Mouse (Mus musculus) MEL (cell line): ENCODE results near the gene Dhx15. TPM values are rescaled to one million over a fixed set of nuclear protein-coding genes. Genes with fewer than 3 reads are reported as not detected.

Source experiments
- DNase-seq: peaks from one replicate; pipeline ENCODE4 v3.0.0; 2011; ENCODE audit warnings: low read depth, low spot score
- H3K27ac ChIP-seq: 2 replicates; pipeline ENCODE4 v1.5.1; 2012; ENCODE audit warnings: low read depth, mild to moderate bottlenecking, control low read depth, low read length, moderate library complexity; ENCODE audit not compliant: control insufficient read depth
- H3K27me3 ChIP-seq, 2 experiments: fragments of 150-350 bp in 1 of 2; sonication (generic) in 1 of 2; 2 replicates each; pipeline ENCODE4 v1.6.1; 2012; ENCODE audit warnings: low read length in 2 of 2, mild to moderate bottlenecking in 2 of 2, improper control_type of control experiment in 1 of 2, moderate library complexity in 1 of 2; ENCODE audit not compliant: insufficient read depth in 2 of 2, control insufficient read depth in 1 of 2
- H3K36me3 ChIP-seq, 2 experiments: 2 replicates each; pipeline ENCODE4 v1.6.1; 2012 to 2014; ENCODE audit warnings: low read length in 2 of 2, improper control_type of control experiment in 1 of 2, inconsistent platforms in 1 of 2, mild to moderate bottlenecking in 1 of 2; ENCODE audit not compliant: insufficient read depth in 2 of 2, control insufficient read depth in 1 of 2
- H3K4me1 ChIP-seq, 2 experiments: fragments of 150-350 bp in 1 of 2; sonication (generic) in 1 of 2; 2 replicates each; pipeline ENCODE4 v1.6.1; 2012; ENCODE audit warnings: low read length in 2 of 2, improper control_type of control experiment in 1 of 2, mild to moderate bottlenecking in 1 of 2; ENCODE audit not compliant: insufficient read depth in 2 of 2, control insufficient read depth in 1 of 2
- H3K4me3 ChIP-seq, 2 experiments: fragments of 150-350 bp in 1 of 2; sonication (generic) in 1 of 2; 2 replicates each; pipeline ENCODE4 v1.5.1; 2012; ENCODE audit warnings: low read depth in 2 of 2, low read length in 2 of 2, mild to moderate bottlenecking in 2 of 2, moderate library complexity in 2 of 2, control low read depth in 1 of 2, improper control_type of control experiment in 1 of 2; ENCODE audit not compliant: control insufficient read depth in 1 of 2, insufficient read depth in 1 of 2
- H3K79me2 ChIP-seq: 2 replicates; pipeline ENCODE4 v1.6.1; 2012; ENCODE audit warnings: mild to moderate bottlenecking, low read length, moderate library complexity; ENCODE audit not compliant: control insufficient read depth, poor library complexity, insufficient read depth
- H3K9ac ChIP-seq: 2 replicates; pipeline ENCODE4 v1.6.1; 2012; ENCODE audit warnings: low read depth, mild to moderate bottlenecking, control low read depth, low read length, moderate library complexity; ENCODE audit not compliant: control insufficient read depth, poor library complexity, severe bottlenecking
- H3K9me3 ChIP-seq: fragments of 150-350 bp; sonication (generic); replicated peaks from 2 replicates; pipeline ENCODE4 v1.6.1; 2012; ENCODE audit warnings: mild to moderate bottlenecking, low read length, improper control_type of control experiment, moderate library complexity; ENCODE audit not compliant: insufficient read depth
- CHD1 ChIP-seq: IDR thresholded peaks from 2 replicates; pipeline ENCODE4 v1.6.1; 2012; ENCODE audit warnings: low read depth, mild to moderate bottlenecking, inconsistent platforms, low read length, improper control_type of control experiment
- E2F4 ChIP-seq: IDR thresholded peaks from 2 replicates; pipeline ENCODE4 v1.6.1; 2011; ENCODE audit warnings: low read depth, low read length, improper control_type of control experiment, borderline replicate concordance
- EP300 ChIP-seq, 2 experiments: IDR thresholded peaks; 2 replicates each; pipeline ENCODE4 v1.6.1; 2011; ENCODE audit warnings: improper control_type of control experiment in 2 of 2, low read length in 2 of 2, low read depth in 1 of 2, mild to moderate bottlenecking in 1 of 2
- ETS1 ChIP-seq: IDR thresholded peaks from 2 replicates; pipeline ENCODE4 v1.6.1; 2012; ENCODE audit warnings: low read depth, mild to moderate bottlenecking, inconsistent platforms, low read length, improper control_type of control experiment, moderate library complexity
- GABPA ChIP-seq: IDR thresholded peaks from 2 replicates; pipeline ENCODE4 v1.6.1; 2012; ENCODE audit warnings: low read depth, mild to moderate bottlenecking, inconsistent platforms, low read length, improper control_type of control experiment, moderate library complexity
- GATA1 ChIP-seq: IDR thresholded peaks from 2 replicates; pipeline ENCODE4 v1.6.1; 2011; ENCODE audit warnings: low read depth, low read length, improper control_type of control experiment
- MAFK ChIP-seq: IDR thresholded peaks from 2 replicates; pipeline ENCODE4 v1.6.1; 2011; ENCODE audit warnings: low read depth, mild to moderate bottlenecking, low read length, improper control_type of control experiment, borderline replicate concordance
- MAX ChIP-seq: IDR thresholded peaks from 2 replicates; pipeline ENCODE4 v1.6.1; 2011; ENCODE audit warnings: low read length, improper control_type of control experiment
- MAZ ChIP-seq: IDR thresholded peaks from 2 replicates; pipeline ENCODE4 v1.6.1; 2012; ENCODE audit warnings: low read depth, mild to moderate bottlenecking, inconsistent platforms, low read length, improper control_type of control experiment
- MEF2A ChIP-seq: IDR thresholded peaks from 2 replicates; pipeline ENCODE4 v1.6.1; 2014; ENCODE audit warnings: low read depth, mild to moderate bottlenecking, inconsistent platforms, low read length, improper control_type of control experiment; ENCODE audit not compliant: poor library complexity, insufficient replicate concordance, severe bottlenecking; ENCODE audit errors: extremely low read depth
- MYB ChIP-seq: IDR thresholded peaks from 2 replicates; pipeline ENCODE4 v1.6.1; 2011; ENCODE audit warnings: mild to moderate bottlenecking, low read depth, low read length, improper control_type of control experiment
- MYC ChIP-seq: IDR thresholded peaks from 2 replicates; pipeline ENCODE4 v1.6.1; 2011; ENCODE audit warnings: low read depth, mild to moderate bottlenecking, low read length, improper control_type of control experiment, moderate library complexity
- NRF1 ChIP-seq: IDR thresholded peaks from 2 replicates; pipeline ENCODE4 v1.6.1; 2014; ENCODE audit warnings: low read depth, mild to moderate bottlenecking, inconsistent platforms, low read length, improper control_type of control experiment, moderate library complexity; ENCODE audit not compliant: poor library complexity, insufficient read depth, severe bottlenecking
- POLR2AphosphoS5 ChIP-seq: IDR thresholded peaks from 2 replicates; pipeline ENCODE4 v1.6.1; 2012; ENCODE audit warnings: low read depth, borderline replicate concordance, mild to moderate bottlenecking, inconsistent platforms, low read length, moderate library complexity, mixed read lengths
- RAD21 ChIP-seq: IDR thresholded peaks from 2 replicates; pipeline ENCODE4 v1.6.1; 2011; ENCODE audit warnings: mild to moderate bottlenecking, low read depth, low read length, improper control_type of control experiment
- SMC3 ChIP-seq: IDR thresholded peaks from 2 replicates; pipeline ENCODE4 v1.6.1; 2011; ENCODE audit warnings: low read depth, low read length, improper control_type of control experiment
- TAL1 ChIP-seq: IDR thresholded peaks from 2 replicates; pipeline ENCODE4 v1.6.1; 2012; ENCODE audit warnings: mild to moderate bottlenecking, inconsistent platforms, low read length, moderate library complexity, mixed read lengths
- TBP ChIP-seq: IDR thresholded peaks from 2 replicates; pipeline ENCODE4 v1.8.0; 2011; ENCODE audit warnings: low read depth, low read length, improper control_type of control experiment
- TCF12 ChIP-seq: IDR thresholded peaks from 2 replicates; pipeline ENCODE4 v1.6.1; 2014; ENCODE audit warnings: low read depth, mild to moderate bottlenecking, inconsistent platforms, low read length, improper control_type of control experiment, moderate library complexity
- USF1 ChIP-seq: IDR thresholded peaks from 2 replicates; pipeline ENCODE4 v1.6.1; 2014; ENCODE audit warnings: low read depth, mild to moderate bottlenecking, inconsistent platforms, low read length, improper control_type of control experiment, moderate library complexity
- ZNF384 ChIP-seq: IDR thresholded peaks from 2 replicates; pipeline ENCODE4 v1.6.1; 2012; ENCODE audit warnings: low read depth, mild to moderate bottlenecking, inconsistent platforms, low read length, improper control_type of control experiment
- polyA plus RNA-seq, 2 experiments: library from polyadenylated mRNA; stranded (reverse) in 1 of 2; unstranded in 1 of 2; fragments of >175 nt in 1 of 2; fragments of >200 nt in 1 of 2; gene quantifications; 2 replicates each; pipeline versions ENCODE4 v1.2.1 to v1.2.4; 2012; ENCODE audit warnings: low replicate concordance in 2 of 2, low read depth in 1 of 2; ENCODE audit not compliant: insufficient read length in 2 of 2, insufficient read depth in 1 of 2, missing spikeins in 1 of 2
- total RNA-seq: library from RNA; depleted of rRNA; stranded (reverse); fragments of 300-350 nt; gene quantifications from 2 replicates; pipeline ENCODE4 v1.2.3, GENCODE M21; 2012

Dhx15 gene
- total and polyA plus RNA-seq, 3 experiments = 153 to 348 (median 309) TPM

GRCm38 (mm10) chr5:52189664-52190365 lies 499 bp downstream of the Dhx15 start (continued):
- TF ChIP-seq ZNF384 (no peak), MEF2A (no peak)

GRCm38 (mm10) chr5:52188206-52188605 lies 2.1 kb downstream of the Dhx15 start:
- TF ChIP-seq ZNF384 (0 out of 2 replicates have a peak, but pooled peaks have one; percentile 8), SMC3 (no peak), MYC (no peak), GABPA (no peak), GATA1 (no peak), TCF12 (no peak), TBP (no peak), NRF1 (no peak)
- Histone ChIP-seq H3K4me3 (peak overlapping the region; percentile 79 to 97), H3K36me3 (peaks cover 10 to 53% of the 10 kb centered on the region in 2 experiments), H3K27me3 (no peaks in the 10 kb centered on the region), H3K9ac (peak overlapping the region; percentile 99), H3K27ac (no peak overlapping the region), H3K4me1 (peaks cover 9 to 22% of the 10 kb centered on the region in 2 experiments), H3K79me2 (peaks cover 69% of the 10 kb centered on the region), H3K9me3 (no peaks in the 10 kb centered on the region)
- DNase-seq = no peak

- Histone ChIP-seq H3K9me3 (no peaks in the 10 kb centered on the region), H3K9ac (no peak overlapping the region), H3K36me3 (peaks cover 47 to 76% of the 10 kb centered on the region in 2 experiments), H3K4me3 (no peak overlapping the region), H3K79me2 (peaks cover 47% of the 10 kb centered on the region), H3K27ac (no peak overlapping the region), H3K4me1 (peaks cover 2 to 37% of the 10 kb centered on the region in 2 experiments; a peak in 3 of 4 replicates), H3K27me3 (no peaks in the 10 kb centered on the region)
- peak; percentile 39 for DNase-seq
- no peak for TF ChIP-seq GABPA
- TF ChIP-seq TCF12 = no peak
- TF ChIP-seq GATA1 = no peak
- TF ChIP-seq RAD21 = no peak
- no peak for TF ChIP-seq ZNF384
Observed at GRCm38 (mm10) chr5:52177326-52177725, 13.0 kb downstream of the Dhx15 start.

- Histone ChIP-seq H3K9me3 (no peaks in the 10 kb centered on the region), H3K4me3 (no peak overlapping the region), H3K4me1 (peaks cover 2 to 23% of the 10 kb centered on the region in 2 experiments), H3K36me3 (peaks cover 47 to 78% of the 10 kb centered on the region in 2 experiments), H3K27ac (no peak overlapping the region), H3K27me3 (no peaks in the 10 kb centered on the region), H3K9ac (no peak overlapping the region), H3K79me2 (peaks cover 40% of the 10 kb centered on the region)
- DNase-seq = peak; percentile 82
- no peak for TF ChIP-seq POLR2AphosphoS5
- peak; percentile 38; the same call in 1 of the 2 replicates for TF ChIP-seq CHD1
- no peak for TF ChIP-seq E2F4
- peak; percentile 97 for TF ChIP-seq ETS1
- no peak for TF ChIP-seq MYB
- TF ChIP-seq USF1 = no peak
- no peak for TF ChIP-seq MAZ
- TF ChIP-seq TCF12 = no peak
- peak; percentile 47; the same call in 1 of the 2 replicates for TF ChIP-seq MAX
- peak; percentile 52; the same call in 1 of the 2 replicates for TF ChIP-seq ZNF384
- TF ChIP-seq TAL1 = no peak
- peak; percentile 28 to 44; a peak in 3 of 4 replicates for TF ChIP-seq EP300 (IDR thresholded peaks at IDR 0.05; ENCODE audit: low read depth in 1 of 2, low read length in 2 of 2)
- peak; percentile 68; the same call in 1 of the 2 replicates for TF ChIP-seq MYC
- peak; percentile 81 for TF ChIP-seq MAFK
Observed at GRCm38 (mm10) chr5:52168468-52168867, 21.8 kb downstream of the Dhx15 start.
